Mouse (Mus musculus): ENCODE measurements around the gene Fndc3b.

GRCm38 (mm10) chr3:27642381-27642780, 68.7 kb downstream of the Fndc3b start:
- no peak for TF ChIP-seq POLR2A (IDR thresholded peaks at IDR 0.05; ENCODE audit: extremely low read depth, insufficient read depth, low read length)
- no peak for TF ChIP-seq CTCF (IDR thresholded peaks at IDR 0.05; ENCODE audit: extremely low read depth, insufficient read depth, low read length)

All from cortical plate, adult 2 months (tissue).